Mouse (Mus musculus) liver, postnatal 0 days (tissue): ENCODE measurements around the gene Shisa7. TPM values are rescaled to one million over a fixed set of nuclear protein-coding genes. Genes with fewer than 3 reads are reported as not detected.
"Not testable (repeated sequence)": the region's sequence is repeated elsewhere in the genome, so short reads cannot be mapped to it uniquely, and the experiment has no call there.

Experiments used
- ATAC-seq: fragments of 200-750 bp; cut with Nextera tagmentation; 2 replicates; pipeline ENCODE4 v1.8.0; 2017; ENCODE audit warnings: mild to moderate bottlenecking, moderate library complexity
- DNase-seq: peaks from one replicate; pipeline ENCODE4 v3.0.0-alpha.2; 2016
- H3K27ac ChIP-seq: fragments of 300-500 bp; sonication (generic); 2 replicates; pipeline ENCODE4 v1.5.1; 2014; ENCODE audit warnings: antibody characterized with exemption, moderate library complexity, mild to moderate bottlenecking, low read depth
- H3K27me3 ChIP-seq: fragments of 300-500 bp; sonication (generic); 2 replicates; pipeline ENCODE4 v1.6.1; 2014; ENCODE audit warnings: low read length, control low read depth, mixed read lengths; ENCODE audit not compliant: insufficient read depth
- H3K36me3 ChIP-seq: fragments of 300-500 bp; sonication (generic); replicated peaks from 2 replicates; pipeline ENCODE4 v1.6.1; 2014; ENCODE audit warnings: mild to moderate bottlenecking, control low read depth, low read length, moderate library complexity, mixed read lengths; ENCODE audit not compliant: insufficient read depth
- H3K4me1 ChIP-seq: fragments of 300-500 bp; sonication (generic); 2 replicates; pipeline ENCODE4 v1.6.1; 2014; ENCODE audit warnings: antibody characterized with exemption, mild to moderate bottlenecking, control low read depth; ENCODE audit not compliant: insufficient read depth
- H3K4me2 ChIP-seq: fragments of 300-500 bp; sonication (generic); 2 replicates; pipeline ENCODE4 v1.6.1; 2014; ENCODE audit warnings: low read depth, mild to moderate bottlenecking, low read length, moderate library complexity, mixed read lengths
- H3K4me3 ChIP-seq: fragments of 300-500 bp; sonication (generic); 2 replicates; pipeline ENCODE4 v1.5.1; 2014; ENCODE audit warnings: low read depth, low read length
- H3K9ac ChIP-seq: fragments of 300-500 bp; sonication (generic); replicated peaks from 2 replicates; pipeline ENCODE4 v1.6.1; 2014; ENCODE audit warnings: mild to moderate bottlenecking, moderate library complexity
- H3K9me3 ChIP-seq: fragments of 300-500 bp; sonication (generic); 2 replicates; pipeline ENCODE4 v1.6.1; 2016; ENCODE audit warnings: mild to moderate bottlenecking, control low read depth, low read length, mixed read lengths
- CTCF ChIP-seq: sonication (generic); IDR thresholded peaks from 2 replicates; pipeline ENCODE4 v1.5.1; 2016; ENCODE audit warnings: antibody characterized with exemption, low read depth
- EP300 ChIP-seq: IDR thresholded peaks from 2 replicates; pipeline ENCODE4 v1.6.1; 2016; ENCODE audit warnings: antibody characterized with exemption, low read depth, mild to moderate bottlenecking
- WGBS: fragments of 180-500 bp; shearing (Covaris S2); extraction: QIAGEN DNeasy Blood & Tissue Kit; methylation state at CpG from one replicate; pipeline ENCODE4 v1.1.7; 2014; ENCODE audit not compliant: insufficient replicate concordance; 5-methylcytosine and 5-hydroxymethylcytosine counted together
- polyA plus RNA-seq: library from polyadenylated mRNA; unstranded; fragments of >200 nt; fragmentation: Nextera tagmentation; extraction: Ambion mirVana; gene quantifications from 2 replicates; pipeline ENCODE4 v1.2.1, GENCODE M21; 2015

The Shisa7 gene
- polyA plus RNA-seq, 1 experiment from 2014 or later, result not detected

DNA sequence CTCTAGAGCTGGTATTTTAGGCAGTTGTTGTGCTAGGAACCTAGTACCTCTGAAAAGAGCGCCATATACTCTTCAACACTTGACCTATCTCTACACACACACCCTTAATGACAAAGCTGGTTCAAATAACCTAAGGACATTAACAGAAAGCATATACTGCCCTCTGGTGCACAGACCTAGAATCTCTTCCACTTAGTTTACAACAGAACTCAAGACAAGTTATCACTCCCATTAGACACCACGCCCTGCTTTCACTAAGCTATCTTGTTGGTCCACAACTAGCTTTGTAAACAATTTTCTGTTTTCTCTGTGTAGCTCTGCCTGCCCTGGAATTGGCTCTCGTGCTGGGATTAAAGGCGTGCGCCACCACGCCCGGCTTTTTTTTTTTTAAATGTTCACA lies 37.8 kb downstream of the Shisa7 start:
- Histone ChIP-seq H3K4me3 (no peak overlapping the region), H3K27me3 (no peaks in the 10 kb centered on the region), H3K27ac (peak overlapping the region; percentile 39; the same call in 1 of the 2 replicates), H3K36me3 (peaks cover 64% of the 10 kb centered on the region), H3K9me3 (no peaks in the 10 kb centered on the region), H3K4me1 (peaks cover 27% of the 10 kb centered on the region), H3K9ac (no peak overlapping the region), H3K4me2 (0 out of 2 replicates have a peak overlapping the region, but pooled peaks have one; percentile 9)
- ATAC-seq (peak; percentile 83), DNase-seq (peak; percentile 44)
- 68% methylated on average over 7 of the region's 7 CpGs for WGBS
- TF ChIP-seq EP300 (peak; percentile 67; the same call in 1 of the 2 replicates), CTCF (peak; percentile 82)

GRCm38 (mm10) chr7:4802247-4802646 lies 42.2 kb downstream of the Shisa7 start:
- no peak for DNase-seq
- H3K27me3 ChIP-seq, result no peaks in the 10 kb centered on the region
- ATAC-seq, result no peak
- no peak overlapping the region for H3K9ac ChIP-seq
- no peak for TF ChIP-seq EP300
- TF ChIP-seq CTCF, result no peak
- H3K27ac ChIP-seq, result no peak overlapping the region
- H3K4me3 ChIP-seq, result no peak overlapping the region
- H3K9me3 ChIP-seq, result no peaks in the 10 kb centered on the region
- no peak overlapping the region for H3K4me2 ChIP-seq
- peaks cover 4% of the 10 kb centered on the region for H3K4me1 ChIP-seq
- H3K36me3 ChIP-seq, result peaks cover 33% of the 10 kb centered on the region

- H3K9me3 ChIP-seq, result no peaks in the 10 kb centered on the region
- no peak for ATAC-seq
- WGBS, result 73% methylated on average over 7 of the region's 7 CpGs
Observed at GRCm38 (mm10) chr7:4795767-4796433, 48.6 kb downstream of the Shisa7 start.

GRCm38 (mm10) chr7:4794631-4795168 lies 49.8 kb downstream of the Shisa7 start:
- ATAC-seq, result no peak
- WGBS, result 50% methylated on average over 3 of the region's 3 CpGs

More at GRCm38 (mm10) chr7:4795767-4796433, 48.6 kb downstream of the Shisa7 start:
- TF ChIP-seq CTCF (peak; percentile 85), EP300 (no peak)
- Histone ChIP-seq H3K9ac (no peak overlapping the region), H3K27me3 (no peaks in the 10 kb centered on the region), H3K36me3 (peaks cover 37% of the 10 kb centered on the region), H3K4me3 (no peak overlapping the region), H3K4me2 (no peak overlapping the region), H3K4me1 (peaks cover 21% of the 10 kb centered on the region), H3K27ac (no peak overlapping the region)
- no peak for DNase-seq

DNA sequence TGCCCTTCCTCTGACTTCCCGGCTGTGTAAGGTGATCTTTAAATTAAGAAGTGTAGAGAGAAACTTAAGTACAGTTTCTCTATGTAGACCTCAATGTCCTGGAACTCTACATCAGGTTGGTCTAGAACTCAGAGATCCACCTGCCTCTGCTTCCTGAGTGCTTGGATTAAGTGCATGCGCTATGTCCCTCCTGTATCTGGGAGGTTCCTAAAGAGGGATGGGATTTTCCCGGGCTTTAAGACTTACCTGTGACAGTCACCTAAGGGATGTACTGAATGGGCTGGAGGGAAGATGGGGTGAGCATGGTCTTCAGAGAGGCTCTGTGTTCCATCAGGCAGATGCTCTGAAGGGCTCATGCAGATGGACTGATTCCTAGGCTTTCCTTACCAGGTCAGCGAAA lies 50.8 kb downstream of the Shisa7 start:
- H3K9me3 ChIP-seq, result no peaks in the 10 kb centered on the region
- no peak for TF ChIP-seq EP300
- no peak for TF ChIP-seq CTCF
- peaks cover 37% of the 10 kb centered on the region for H3K36me3 ChIP-seq
- DNase-seq, result no peak
- peak overlapping the region; percentile 96 for H3K9ac ChIP-seq
- no peak for ATAC-seq
- H3K4me2 ChIP-seq, result peak overlapping the region; percentile 88
- WGBS, result 26% methylated on average over 4 of the region's 4 CpGs
- H3K27ac ChIP-seq, result peak overlapping the region; percentile 93
- peaks cover 29% of the 10 kb centered on the region for H3K4me1 ChIP-seq
- H3K27me3 ChIP-seq, result no peaks in the 10 kb centered on the region
- H3K4me3 ChIP-seq, result peak overlapping the region; percentile 95

More at GRCm38 (mm10) chr7:4794631-4795168, 49.8 kb downstream of the Shisa7 start:
- no peaks in the 10 kb centered on the region for H3K9me3 ChIP-seq
- H3K36me3 ChIP-seq, result peaks cover 37% of the 10 kb centered on the region
- peak overlapping the region; percentile 95; the same call in 1 of the 2 replicates for H3K4me3 ChIP-seq
- H3K27ac ChIP-seq, result peak overlapping the region; percentile 34; the same call in 1 of the 2 replicates
- TF ChIP-seq EP300, result no peak
- no peak for TF ChIP-seq CTCF
- DNase-seq, result no peak
- H3K9ac ChIP-seq, result peak overlapping the region; percentile 34; the same call in 1 of the 2 replicates
- H3K4me2 ChIP-seq, result peak overlapping the region; percentile 88
- peaks cover 26% of the 10 kb centered on the region for H3K4me1 ChIP-seq
- H3K27me3 ChIP-seq, result no peaks in the 10 kb centered on the region

GRCm38 (mm10) chr7:4793248-4793647 lies 51.2 kb downstream of the Shisa7 start:
- H3K4me2 ChIP-seq, result peak overlapping the region; percentile 88
- peak overlapping the region; percentile 96 for H3K9ac ChIP-seq
- H3K4me3 ChIP-seq, result peak overlapping the region; percentile 95
- H3K4me1 ChIP-seq, result peaks cover 33% of the 10 kb centered on the region
- not testable (repeated sequence) for DNase-seq, H3K27me3 ChIP-seq, H3K9me3 ChIP-seq
- peaks cover 37% of the 10 kb centered on the region for H3K36me3 ChIP-seq
- peak overlapping the region; percentile 93 for H3K27ac ChIP-seq
- ATAC-seq, result peak; percentile 9
- under 1% methylated on average over 31 of the region's 31 CpGs for WGBS
